Mouse (Mus musculus): ENCODE data around the gene Gapdhs.
A peak's percentile ranks its signal among the peaks of the same experiment; 100 is the strongest.

- TF ChIP-seq EP300 (IDR thresholded peaks at IDR 0.05) (no peak), CTCF (IDR thresholded peaks at IDR 0.05) (peak; percentile 60)
Observed at GRCm38 (mm10) chr7:30729396-30730063, 14.0 kb downstream of the Gapdhs start, which contains the start of gene Tmem147.
